Mouse (Mus musculus) MEL (cell line): ENCODE results near the gene Tnik. TPM values are rescaled to one million over a fixed set of nuclear protein-coding genes. Genes with fewer than 3 reads are reported as not detected.

ENCODE experiments used
- DNase-seq: peaks from one replicate; pipeline ENCODE4 v3.0.0; 2011; ENCODE audit warnings: low read depth, low spot score
- H3K27ac ChIP-seq: 2 replicates; pipeline ENCODE4 v1.5.1; 2012; ENCODE audit warnings: low read depth, mild to moderate bottlenecking, control low read depth, low read length, moderate library complexity; ENCODE audit not compliant: control insufficient read depth
- H3K27me3 ChIP-seq, 2 experiments: fragments of 150-350 bp in 1 of 2; sonication (generic) in 1 of 2; 2 replicates each; pipeline ENCODE4 v1.6.1; 2012; ENCODE audit warnings: low read length in 2 of 2, mild to moderate bottlenecking in 2 of 2, improper control_type of control experiment in 1 of 2, moderate library complexity in 1 of 2; ENCODE audit not compliant: insufficient read depth in 2 of 2, control insufficient read depth in 1 of 2
- H3K36me3 ChIP-seq, 2 experiments: 2 replicates each; pipeline ENCODE4 v1.6.1; 2012 to 2014; ENCODE audit warnings: low read length in 2 of 2, improper control_type of control experiment in 1 of 2, inconsistent platforms in 1 of 2, mild to moderate bottlenecking in 1 of 2; ENCODE audit not compliant: insufficient read depth in 2 of 2, control insufficient read depth in 1 of 2
- H3K4me1 ChIP-seq, 2 experiments: fragments of 150-350 bp in 1 of 2; sonication (generic) in 1 of 2; 2 replicates each; pipeline ENCODE4 v1.6.1; 2012; ENCODE audit warnings: low read length in 2 of 2, improper control_type of control experiment in 1 of 2, mild to moderate bottlenecking in 1 of 2; ENCODE audit not compliant: insufficient read depth in 2 of 2, control insufficient read depth in 1 of 2
- H3K4me3 ChIP-seq, 2 experiments: fragments of 150-350 bp in 1 of 2; sonication (generic) in 1 of 2; 2 replicates each; pipeline ENCODE4 v1.5.1; 2012; ENCODE audit warnings: low read depth in 2 of 2, low read length in 2 of 2, mild to moderate bottlenecking in 2 of 2, moderate library complexity in 2 of 2, control low read depth in 1 of 2, improper control_type of control experiment in 1 of 2; ENCODE audit not compliant: control insufficient read depth in 1 of 2, insufficient read depth in 1 of 2
- H3K79me2 ChIP-seq: 2 replicates; pipeline ENCODE4 v1.6.1; 2012; ENCODE audit warnings: mild to moderate bottlenecking, low read length, moderate library complexity; ENCODE audit not compliant: control insufficient read depth, poor library complexity, insufficient read depth
- H3K9ac ChIP-seq: 2 replicates; pipeline ENCODE4 v1.6.1; 2012; ENCODE audit warnings: low read depth, mild to moderate bottlenecking, control low read depth, low read length, moderate library complexity; ENCODE audit not compliant: control insufficient read depth, poor library complexity, severe bottlenecking
- H3K9me3 ChIP-seq: fragments of 150-350 bp; sonication (generic); replicated peaks from 2 replicates; pipeline ENCODE4 v1.6.1; 2012; ENCODE audit warnings: mild to moderate bottlenecking, low read length, improper control_type of control experiment, moderate library complexity; ENCODE audit not compliant: insufficient read depth
- BHLHE40 ChIP-seq: IDR thresholded peaks from 2 replicates; pipeline ENCODE4 v1.6.1; 2012; ENCODE audit warnings: low read depth, mild to moderate bottlenecking, inconsistent platforms, low read length, improper control_type of control experiment, borderline replicate concordance
- CHD1 ChIP-seq: IDR thresholded peaks from 2 replicates; pipeline ENCODE4 v1.6.1; 2012; ENCODE audit warnings: low read depth, mild to moderate bottlenecking, inconsistent platforms, low read length, improper control_type of control experiment
- CTCF ChIP-seq, 3 experiments: IDR thresholded peaks in 2 of 3; conservative IDR thresholded peaks in 1 of 3; 2 replicates each; pipeline ENCODE4 v1.5.1; 2011 to 2012; ENCODE audit warnings: low read length in 3 of 3, low read depth in 2 of 3, mild to moderate bottlenecking in 2 of 3, improper control_type of control experiment in 1 of 3, inconsistent platforms in 1 of 3, mixed read lengths in 1 of 3, moderate library complexity in 1 of 3; ENCODE audit not compliant: control insufficient read depth in 1 of 3, insufficient read depth in 1 of 3, poor library complexity in 1 of 3, severe bottlenecking in 1 of 3
- E2F4 ChIP-seq: IDR thresholded peaks from 2 replicates; pipeline ENCODE4 v1.6.1; 2011; ENCODE audit warnings: low read depth, low read length, improper control_type of control experiment, borderline replicate concordance
- GABPA ChIP-seq: IDR thresholded peaks from 2 replicates; pipeline ENCODE4 v1.6.1; 2012; ENCODE audit warnings: low read depth, mild to moderate bottlenecking, inconsistent platforms, low read length, improper control_type of control experiment, moderate library complexity
- GATA1 ChIP-seq: IDR thresholded peaks from 2 replicates; pipeline ENCODE4 v1.6.1; 2011; ENCODE audit warnings: low read depth, low read length, improper control_type of control experiment
- JUND ChIP-seq: IDR thresholded peaks from 2 replicates; pipeline ENCODE4 v1.6.1; 2011; ENCODE audit warnings: low read depth, mild to moderate bottlenecking, improper control_type of control experiment, low read length
- MAZ ChIP-seq: IDR thresholded peaks from 2 replicates; pipeline ENCODE4 v1.6.1; 2012; ENCODE audit warnings: low read depth, mild to moderate bottlenecking, inconsistent platforms, low read length, improper control_type of control experiment
- NRF1 ChIP-seq: IDR thresholded peaks from 2 replicates; pipeline ENCODE4 v1.6.1; 2014; ENCODE audit warnings: low read depth, mild to moderate bottlenecking, inconsistent platforms, low read length, improper control_type of control experiment, moderate library complexity; ENCODE audit not compliant: poor library complexity, insufficient read depth, severe bottlenecking
- POLR2A ChIP-seq, 2 experiments: IDR thresholded peaks; 2 replicates each; pipeline ENCODE4 v1.6.1; 2011 to 2012; ENCODE audit warnings: low read length in 2 of 2, mild to moderate bottlenecking in 2 of 2, control low read depth in 1 of 2, improper control_type of control experiment in 1 of 2, low read depth in 1 of 2, moderate library complexity in 1 of 2; ENCODE audit not compliant: control insufficient read depth in 1 of 2, insufficient read depth in 1 of 2, poor library complexity in 1 of 2
- RAD21 ChIP-seq: IDR thresholded peaks from 2 replicates; pipeline ENCODE4 v1.6.1; 2011; ENCODE audit warnings: mild to moderate bottlenecking, low read depth, low read length, improper control_type of control experiment
- RCOR1 ChIP-seq: IDR thresholded peaks from 2 replicates; pipeline ENCODE4 v1.6.1; 2012; ENCODE audit warnings: low read depth, mild to moderate bottlenecking, inconsistent platforms, low read length, improper control_type of control experiment
- SMC3 ChIP-seq: IDR thresholded peaks from 2 replicates; pipeline ENCODE4 v1.6.1; 2011; ENCODE audit warnings: low read depth, low read length, improper control_type of control experiment
- TAL1 ChIP-seq: IDR thresholded peaks from 2 replicates; pipeline ENCODE4 v1.6.1; 2012; ENCODE audit warnings: mild to moderate bottlenecking, inconsistent platforms, low read length, moderate library complexity, mixed read lengths
- TBP ChIP-seq: IDR thresholded peaks from 2 replicates; pipeline ENCODE4 v1.8.0; 2011; ENCODE audit warnings: low read depth, low read length, improper control_type of control experiment
- USF1 ChIP-seq: IDR thresholded peaks from 2 replicates; pipeline ENCODE4 v1.6.1; 2014; ENCODE audit warnings: low read depth, mild to moderate bottlenecking, inconsistent platforms, low read length, improper control_type of control experiment, moderate library complexity
- USF2 ChIP-seq, 2 experiments: IDR thresholded peaks; 2 replicates each; pipeline ENCODE4 v1.6.1; 2011 to 2012; ENCODE audit warnings: improper control_type of control experiment in 2 of 2, low read length in 2 of 2, borderline replicate concordance in 1 of 2, inconsistent platforms in 1 of 2, low read depth in 1 of 2, mild to moderate bottlenecking in 1 of 2; ENCODE audit not compliant: insufficient read depth in 1 of 2
- ZKSCAN1 ChIP-seq: IDR thresholded peaks from 2 replicates; pipeline ENCODE4 v1.6.1; 2012; ENCODE audit warnings: low read depth, mild to moderate bottlenecking, inconsistent platforms, low read length, improper control_type of control experiment, moderate library complexity
- ZMIZ1 ChIP-seq: IDR thresholded peaks from 2 replicates; pipeline ENCODE4 v1.6.1; 2012; ENCODE audit warnings: low read depth, mild to moderate bottlenecking, inconsistent platforms, low read length, improper control_type of control experiment, moderate library complexity
- polyA plus RNA-seq, 2 experiments: library from polyadenylated mRNA; stranded (reverse) in 1 of 2; unstranded in 1 of 2; fragments of >175 nt in 1 of 2; fragments of >200 nt in 1 of 2; gene quantifications; 2 replicates each; pipeline versions ENCODE4 v1.2.1 to v1.2.4; 2012; ENCODE audit warnings: low replicate concordance in 2 of 2, low read depth in 1 of 2; ENCODE audit not compliant: insufficient read length in 2 of 2, insufficient read depth in 1 of 2, missing spikeins in 1 of 2
- total RNA-seq: library from RNA; depleted of rRNA; stranded (reverse); fragments of 300-350 nt; gene quantifications from 2 replicates; pipeline ENCODE4 v1.2.3, GENCODE M21; 2012

Tnik gene
- total and polyA plus RNA-seq, 3 experiments = 9.9 to 78.4 (median 13.6) TPM

DNA sequence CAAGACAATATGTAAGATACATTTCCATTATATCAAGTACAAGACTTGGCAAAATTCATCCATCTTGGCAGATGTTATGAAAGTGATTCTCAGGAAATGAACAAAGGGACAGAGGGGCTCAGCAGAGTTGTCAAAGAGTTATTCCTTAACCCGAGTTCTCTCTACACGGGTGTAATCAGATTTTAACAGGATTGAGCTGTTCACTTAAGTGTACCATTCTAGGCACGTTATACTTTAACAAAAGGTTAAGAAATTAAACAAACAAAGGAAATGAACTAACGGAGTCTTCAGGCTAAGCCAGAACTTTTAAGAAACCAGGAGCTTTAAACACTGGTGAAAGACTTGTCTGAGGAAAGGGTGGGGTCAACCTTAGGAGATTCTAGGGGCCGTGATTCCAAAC lies 458.2 kb downstream of the Tnik start:
- Histone ChIP-seq H3K9me3 (no peaks in the 10 kb centered on the region), H3K36me3 (no peaks in the 10 kb centered on the region), H3K27me3 (no peaks in the 10 kb centered on the region), H3K4me1 (no peaks in the 10 kb centered on the region), H3K27ac (no peak overlapping the region), H3K79me2 (no peaks in the 10 kb centered on the region), H3K9ac (no peak overlapping the region), H3K4me3 (no peak overlapping the region)
- DNase-seq = no peak
- TF ChIP-seq E2F4 (no peak), BHLHE40 (no peak), RAD21 (no peak)

DNA sequence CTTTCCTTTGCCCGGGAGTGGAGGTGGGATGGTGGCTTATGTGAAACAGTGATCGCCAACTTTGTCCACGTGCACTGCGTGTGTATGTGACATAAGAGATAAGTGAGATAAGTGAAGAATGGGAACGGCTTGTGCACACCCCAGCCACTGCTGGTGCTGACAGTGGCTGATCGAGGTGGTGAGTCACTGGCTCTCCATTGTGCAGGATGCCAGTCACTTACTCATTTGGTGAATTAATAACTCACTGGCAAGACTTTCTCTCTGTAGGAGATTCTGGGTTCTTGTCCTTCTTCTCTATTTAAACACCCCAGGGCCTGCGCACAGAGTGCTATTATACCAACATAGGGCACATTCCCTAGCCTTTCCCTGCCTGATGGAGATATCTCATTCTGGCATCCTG lies 458.8 kb downstream of the Tnik start:
- H3K4me1 ChIP-seq = no peaks in the 10 kb centered on the region
- H3K4me3 ChIP-seq = no peak overlapping the region
- no peak for TF ChIP-seq ZKSCAN1
- TF ChIP-seq RCOR1 = no peak
- TF ChIP-seq CHD1 = no peak
- no peak for TF ChIP-seq NRF1
- TF ChIP-seq USF1 = no peak
- TF ChIP-seq TBP = no peak
- TF ChIP-seq JUND = no peak
- no peak for TF ChIP-seq RAD21
- no peak for TF ChIP-seq GATA1
- TF ChIP-seq GABPA = no peak
- TF ChIP-seq USF2 (IDR thresholded peaks at IDR 0.05; ENCODE audit: borderline replicate concordance in 1 of 2, insufficient read depth in 1 of 2, low read depth in 1 of 2, low read length in 2 of 2) = no peak
- no peak for TF ChIP-seq ZMIZ1
- no peak for TF ChIP-seq BHLHE40
- no peak for TF ChIP-seq SMC3
- no peak for TF ChIP-seq CTCF (IDR thresholded peaks at IDR 0.05 in 2 of 3, conservative IDR thresholded peaks at IDR 0.05 in 1 of 3; ENCODE audit: control insufficient read depth in 1 of 3, insufficient read depth in 1 of 3, low read depth in 2 of 3, low read length in 3 of 3, poor library complexity in 1 of 3, severe bottlenecking in 1 of 3)
- TF ChIP-seq MAZ = no peak
- no peak for TF ChIP-seq TAL1
- no peak for TF ChIP-seq POLR2A (IDR thresholded peaks at IDR 0.05; ENCODE audit: control insufficient read depth in 1 of 2, insufficient read depth in 1 of 2, low read depth in 1 of 2, low read length in 2 of 2, poor library complexity in 1 of 2)
- no peaks in the 10 kb centered on the region for H3K79me2 ChIP-seq
- H3K9ac ChIP-seq = no peak overlapping the region
- no peaks in the 10 kb centered on the region for H3K27me3 ChIP-seq
- H3K27ac ChIP-seq = no peak overlapping the region
- no peak for DNase-seq
- no peaks in the 10 kb centered on the region for H3K9me3 ChIP-seq
- no peaks in the 10 kb centered on the region for H3K36me3 ChIP-seq
